Mouse (Mus musculus): ENCODE measurements around the gene Srsf7. TPM values are rescaled to one million over a fixed set of nuclear protein-coding genes. Genes with fewer than 3 reads are reported as not detected.
"Not testable (repeated sequence)": the region's sequence is repeated elsewhere in the genome, so short reads cannot be mapped to it uniquely, and the experiment has no call there.

Srsf7 gene
- 882 and 949 TPM in 2 replicates for polyA plus RNA-seq (2016; fragmentation: Nextera tagmentation; extraction: Ambion mirVana)

DNA sequence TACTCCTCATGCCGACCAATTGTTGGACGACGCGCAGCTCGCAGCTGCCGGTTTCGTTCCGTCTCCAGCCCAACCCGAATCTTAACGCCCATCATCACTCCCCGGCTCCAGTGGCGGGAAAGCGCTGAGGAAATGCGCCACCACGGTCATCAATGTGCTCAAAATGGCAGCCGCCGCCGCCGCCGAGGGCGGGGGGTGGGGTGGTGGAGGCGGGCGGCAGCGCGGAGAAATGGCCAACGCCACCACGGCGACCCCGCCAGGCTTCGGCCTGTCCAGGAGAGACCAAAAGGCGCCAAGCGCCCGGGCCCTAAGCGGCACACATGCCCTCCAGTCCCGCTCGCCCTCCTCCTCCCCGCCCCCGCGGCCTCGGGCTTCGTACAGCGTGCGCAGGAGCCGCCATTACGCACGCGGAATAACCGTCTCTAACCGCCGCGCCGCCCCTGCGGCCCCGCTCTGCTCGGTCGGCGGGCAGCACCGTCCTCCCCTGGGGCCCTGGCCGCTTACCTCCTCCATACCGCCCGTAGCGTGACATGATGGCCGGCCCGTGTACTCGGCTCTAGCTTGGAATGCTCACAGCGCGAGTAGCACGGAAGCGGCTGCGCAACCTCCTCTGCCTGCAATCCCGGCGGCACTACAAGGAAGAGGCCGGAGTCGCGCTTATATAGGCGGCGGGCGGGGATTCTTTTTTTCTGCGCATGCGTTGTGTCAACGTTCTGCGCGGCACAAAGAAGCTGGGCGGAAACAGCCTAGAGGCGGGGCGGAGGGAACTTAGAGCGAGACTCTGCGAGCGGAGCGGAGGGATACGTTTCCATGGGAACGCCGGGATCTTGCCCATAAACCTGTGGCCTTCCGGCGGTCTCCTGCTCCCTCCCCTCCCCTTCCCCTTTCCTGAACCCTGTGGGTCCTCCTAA is at the start of gene Srsf7, which contains the start of gene Ttc39d:
Gene Srsf7, minus strand, starts transcription at position 637 of the 911 bp plus-strand sequence.
Gene Ttc39d, plus strand, starts transcription at position 790 of the 911 bp plus-strand sequence.
- no peaks in the 10 kb centered on the region for H3K9me3 ChIP-seq (replicated peaks)
- peaks cover 8% of the 10 kb centered on the region for H3K4me1 ChIP-seq
- H3K27me3 ChIP-seq (ENCODE audit: low read depth, poor library complexity, severe bottlenecking): no peaks in the 10 kb centered on the region
- H3K36me3 ChIP-seq: peaks cover 41% of the 10 kb centered on the region
- under 1% methylated on average over 93 of the region's 95 CpGs for WGBS
- DNase-seq (ENCODE audit: low spot score): peak; percentile 99
- H3K4me3 ChIP-seq: peak within 1 kb of the TSS; percentile 98
- H3K27ac ChIP-seq: peak within 1 kb of the TSS; percentile 100

- WGBS: 49% methylated on average over 13 of the region's 13 CpGs
- no peak overlapping the region for H3K27ac ChIP-seq
These were observed 48.1 kb upstream of the Srsf7 start for GRCm38 (mm10) chr17:80255208-80255607.

GRCm38 (mm10) chr17:80254421-80254820 is 47.3 kb upstream of the Srsf7 start:
- no peaks in the 10 kb centered on the region for H3K9me3 ChIP-seq (replicated peaks)
- no peaks in the 10 kb centered on the region for H3K27me3 ChIP-seq (ENCODE audit: low read depth, poor library complexity, severe bottlenecking)
- no peak overlapping the region for H3K4me3 ChIP-seq
- 96% methylated on average over 5 of the region's 5 CpGs for WGBS
- no peak overlapping the region for H3K27ac ChIP-seq
- H3K36me3 ChIP-seq: peaks cover 100% of the 10 kb centered on the region
- no peak for DNase-seq (ENCODE audit: low spot score)
- H3K4me1 ChIP-seq: peaks cover 2% of the 10 kb centered on the region; the same call in 1 of the 2 replicates

More at GRCm38 (mm10) chr17:80255208-80255607, 48.1 kb upstream of the Srsf7 start:
- H3K36me3 ChIP-seq: peaks cover 99% of the 10 kb centered on the region
- no peak for DNase-seq (ENCODE audit: low spot score)
- peaks cover 2% of the 10 kb centered on the region; the same call in 1 of the 2 replicates for H3K4me1 ChIP-seq
- H3K27me3 ChIP-seq (ENCODE audit: low read depth, poor library complexity, severe bottlenecking): no peaks in the 10 kb centered on the region
- no peaks in the 10 kb centered on the region for H3K9me3 ChIP-seq (replicated peaks)
- H3K4me3 ChIP-seq: no peak overlapping the region

DNA sequence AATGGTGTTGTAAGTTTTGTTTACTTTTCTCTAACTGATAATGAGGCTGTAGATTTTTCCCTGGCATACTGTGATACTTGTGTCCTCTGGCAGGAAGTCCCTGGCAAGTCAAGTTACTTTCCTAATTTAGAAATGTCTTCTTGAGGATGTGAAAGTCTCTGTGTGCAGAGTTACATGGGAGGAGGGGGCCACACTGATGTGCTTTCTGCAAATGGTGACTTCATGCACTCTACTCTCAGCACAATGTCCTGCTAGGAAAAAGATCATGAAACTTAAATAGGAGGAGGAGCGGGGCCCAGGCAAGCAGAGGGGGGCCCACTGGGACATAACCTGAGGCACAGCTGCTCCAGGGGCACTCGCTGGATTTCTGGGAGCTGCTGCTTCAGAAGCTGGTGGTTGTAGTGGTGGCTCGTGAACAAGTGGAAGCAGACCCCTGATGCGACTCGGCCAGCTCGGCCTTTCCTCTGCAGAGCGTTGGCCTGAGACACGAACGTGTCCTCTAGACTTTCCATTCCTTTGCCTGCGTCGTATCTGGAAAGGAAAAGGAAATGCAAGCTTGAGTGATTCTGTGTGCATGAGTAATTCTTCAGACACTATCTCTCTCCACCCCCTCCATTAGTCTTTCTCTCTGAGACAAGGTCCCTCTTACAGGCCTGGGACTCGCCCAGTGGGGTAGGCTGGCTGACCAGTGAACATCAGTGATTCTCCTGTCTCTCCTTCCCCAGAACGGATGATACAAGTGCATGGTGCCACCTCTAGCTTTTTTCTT is 45.8 kb upstream of the Srsf7 start:
- no peak for DNase-seq (ENCODE audit: low spot score)
- Histone ChIP-seq H3K9me3 (replicated peaks) (no peaks in the 10 kb centered on the region), H3K4me1 (peaks cover 2% of the 10 kb centered on the region; the same call in 1 of the 2 replicates), H3K27me3 (ENCODE audit: low read depth, poor library complexity, severe bottlenecking) (no peaks in the 10 kb centered on the region), H3K4me3 (no peak overlapping the region), H3K36me3 (peaks cover 100% of the 10 kb centered on the region), H3K27ac (no peak overlapping the region)
- WGBS: 89% methylated on average over 13 of the region's 13 CpGs

DNA sequence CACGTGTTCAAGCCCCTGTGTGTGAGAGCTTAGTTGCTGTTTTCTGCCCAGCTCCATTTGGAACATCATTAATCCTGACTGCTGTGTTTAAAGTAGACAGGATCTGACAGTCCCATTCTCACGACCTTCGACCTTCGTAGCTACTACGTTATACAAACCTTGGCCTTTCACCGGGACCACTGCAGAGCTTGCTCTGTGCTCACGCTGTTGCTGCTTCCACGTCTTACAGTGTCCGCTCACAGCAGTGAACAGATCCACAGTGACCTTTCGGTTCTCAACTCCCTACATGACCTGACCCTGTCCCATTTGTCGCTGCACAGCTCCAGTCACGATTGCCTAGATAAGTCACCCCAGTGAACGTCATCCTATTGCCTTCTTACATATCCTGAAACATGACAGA is 36.0 kb upstream of the Srsf7 start:
- no peak overlapping the region for H3K4me3 ChIP-seq
- H3K9me3 ChIP-seq (replicated peaks): no peaks in the 10 kb centered on the region
- peaks cover 98% of the 10 kb centered on the region for H3K36me3 ChIP-seq
- no peak overlapping the region for H3K27ac ChIP-seq
- no peaks in the 10 kb centered on the region for H3K27me3 ChIP-seq (ENCODE audit: low read depth, poor library complexity, severe bottlenecking)
- WGBS: 52% methylated on average over 13 of the region's 13 CpGs
- no peaks in the 10 kb centered on the region for H3K4me1 ChIP-seq
- no peak for DNase-seq (ENCODE audit: low spot score)

- Histone ChIP-seq H3K9me3 (replicated peaks) (no peaks in the 10 kb centered on the region), H3K27ac (no peak overlapping the region), H3K4me3 (no peak overlapping the region), H3K4me1 (no peaks in the 10 kb centered on the region), H3K27me3 (ENCODE audit: low read depth, poor library complexity, severe bottlenecking) (no peaks in the 10 kb centered on the region), H3K36me3 (peaks cover 94% of the 10 kb centered on the region)
- 93% methylated on average over 9 of the region's 9 CpGs for WGBS
- DNase-seq (ENCODE audit: low spot score): no peak
These were observed 34.5 kb upstream of the Srsf7 start for GRCm38 (mm10) chr17:80241594-80241993.

GRCm38 (mm10) chr17:80237475-80237874 is 30.4 kb upstream of the Srsf7 start:
- peaks cover 56% of the 10 kb centered on the region for H3K36me3 ChIP-seq
- H3K27ac ChIP-seq: no peak overlapping the region
- H3K27me3 ChIP-seq (ENCODE audit: low read depth, poor library complexity, severe bottlenecking): no peaks in the 10 kb centered on the region
- DNase-seq (ENCODE audit: low spot score): no peak
- H3K9me3 ChIP-seq (replicated peaks): no peaks in the 10 kb centered on the region
- WGBS: 89% methylated on average over 5 of the region's 5 CpGs
- no peak overlapping the region for H3K4me3 ChIP-seq
- no peaks in the 10 kb centered on the region for H3K4me1 ChIP-seq

DNA sequence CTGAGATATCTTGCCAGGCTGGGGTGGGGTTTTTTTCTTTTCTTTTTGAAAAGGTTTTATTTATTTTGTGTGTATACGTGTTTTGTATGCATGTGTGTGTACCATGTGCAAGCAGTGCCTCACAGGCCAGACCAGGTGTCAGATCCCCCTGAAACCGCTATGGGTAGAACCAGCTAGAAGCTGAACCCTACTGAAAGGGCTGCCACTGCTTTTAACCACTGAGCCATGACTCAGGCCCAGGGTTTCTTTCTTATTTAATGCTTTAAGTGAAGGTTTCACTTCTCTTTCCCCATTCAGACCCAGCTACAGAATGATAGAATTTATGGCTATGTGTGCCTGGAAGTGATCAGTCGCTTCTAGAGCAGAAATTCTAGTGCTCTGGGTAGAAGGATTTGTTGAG is 29.7 kb upstream of the Srsf7 start:
- Histone ChIP-seq H3K9me3 (replicated peaks) (no peaks in the 10 kb centered on the region), H3K27me3 (ENCODE audit: low read depth, poor library complexity, severe bottlenecking) (no peaks in the 10 kb centered on the region), H3K27ac (no peak overlapping the region), H3K4me1 (no peaks in the 10 kb centered on the region), H3K4me3 (no peak overlapping the region), H3K36me3 (peaks cover 49% of the 10 kb centered on the region)
- 94% methylated on average over 3 of the region's 3 CpGs for WGBS
- no peak for DNase-seq (ENCODE audit: low spot score)

- no peaks in the 10 kb centered on the region for H3K27me3 ChIP-seq (ENCODE audit: low read depth, poor library complexity, severe bottlenecking)
- H3K9me3 ChIP-seq (replicated peaks): no peaks in the 10 kb centered on the region
- DNase-seq (ENCODE audit: low spot score): no peak
- peaks cover 41% of the 10 kb centered on the region for H3K36me3 ChIP-seq
- no peaks in the 10 kb centered on the region for H3K4me1 ChIP-seq
- H3K4me3 ChIP-seq: no peak overlapping the region
- WGBS: 88% methylated on average over 3 of the region's 3 CpGs
- no peak overlapping the region for H3K27ac ChIP-seq
These were observed 28.4 kb upstream of the Srsf7 start for GRCm38 (mm10) chr17:80235477-80235876.

- H3K4me3 ChIP-seq: no peak overlapping the region
- no peak for DNase-seq (ENCODE audit: low spot score)
- no peaks in the 10 kb centered on the region for H3K27me3 ChIP-seq (ENCODE audit: low read depth, poor library complexity, severe bottlenecking)
- no peaks in the 10 kb centered on the region for H3K4me1 ChIP-seq
- peaks cover 37% of the 10 kb centered on the region for H3K36me3 ChIP-seq
- no peaks in the 10 kb centered on the region for H3K9me3 ChIP-seq (replicated peaks)
- H3K27ac ChIP-seq: no peak overlapping the region
- 92% methylated on average over 7 of the region's 7 CpGs for WGBS
These were observed 27.3 kb upstream of the Srsf7 start for GRCm38 (mm10) chr17:80234376-80234775.

GRCm38 (mm10) chr17:80233844-80234243 is 26.7 kb upstream of the Srsf7 start:
- DNase-seq (ENCODE audit: low spot score): no peak
- no peaks in the 10 kb centered on the region for H3K9me3 ChIP-seq (replicated peaks)

DNA sequence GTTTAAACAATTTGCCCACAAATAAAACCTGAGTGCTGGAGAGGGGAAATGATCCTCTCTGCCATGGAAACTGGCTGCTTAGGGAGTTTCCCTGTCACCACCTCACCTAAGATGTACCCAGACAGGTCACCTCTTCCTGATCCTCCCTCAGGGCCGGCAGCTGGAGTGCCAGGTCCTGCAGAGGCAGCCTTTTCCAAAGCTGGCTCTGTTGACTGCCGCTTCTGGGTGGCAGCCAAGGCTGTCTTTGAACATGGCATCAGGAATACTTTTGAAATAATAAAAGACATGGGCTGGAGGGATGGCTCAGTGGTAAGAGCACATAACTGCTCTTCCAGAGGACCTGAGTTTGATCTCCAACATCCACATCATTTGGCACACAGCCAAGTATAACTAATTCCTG is 22.3 kb upstream of the Srsf7 start:
- no peaks in the 10 kb centered on the region for H3K9me3 ChIP-seq (replicated peaks)

More at GRCm38 (mm10) chr17:80233844-80234243, 26.7 kb upstream of the Srsf7 start:
- no peaks in the 10 kb centered on the region for H3K27me3 ChIP-seq (ENCODE audit: low read depth, poor library complexity, severe bottlenecking)
- H3K36me3 ChIP-seq: peaks cover 37% of the 10 kb centered on the region
- no peak overlapping the region for H3K4me3 ChIP-seq
- WGBS: 92% methylated on average over 5 of the region's 5 CpGs
- H3K4me1 ChIP-seq: no peaks in the 10 kb centered on the region
- H3K27ac ChIP-seq: no peak overlapping the region

DNA sequence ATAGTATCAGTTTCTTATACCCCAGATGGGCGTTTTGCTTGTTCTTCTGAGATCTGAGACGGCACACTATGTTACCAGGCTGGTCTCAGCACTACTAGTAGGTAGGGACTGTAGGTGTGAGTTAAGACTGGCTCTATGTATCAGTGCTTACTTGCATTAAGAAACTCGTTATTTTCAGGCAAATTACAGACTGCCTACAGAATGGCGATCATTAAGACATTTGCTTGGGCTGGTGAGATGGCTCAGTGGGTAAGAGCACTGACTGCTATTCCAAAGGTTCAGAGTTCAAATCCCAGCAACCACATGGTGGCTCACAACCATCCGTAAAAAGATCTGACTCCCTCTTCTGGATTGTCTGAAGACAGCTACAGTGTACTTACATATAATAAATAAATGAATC is 18.0 kb upstream of the Srsf7 start:
- not testable (repeated sequence) for H3K9me3 ChIP-seq (replicated peaks); H3K4me1 ChIP-seq; H3K27me3 ChIP-seq (ENCODE audit: low read depth, poor library complexity, severe bottlenecking); DNase-seq (ENCODE audit: low spot score)
- WGBS: 57% methylated on average over 5 of the region's 5 CpGs
- Histone ChIP-seq H3K4me3 (peak overlapping the region; percentile 68), H3K36me3 (peaks cover 29% of the 10 kb centered on the region), H3K27ac (peak overlapping the region; percentile 89)

More for the DNA sequence above, 22.3 kb upstream of the Srsf7 start:
- H3K36me3 ChIP-seq: peaks cover 34% of the 10 kb centered on the region
- H3K27ac ChIP-seq: no peak overlapping the region
- H3K4me3 ChIP-seq: no peak overlapping the region
- H3K27me3 ChIP-seq (ENCODE audit: low read depth, poor library complexity, severe bottlenecking): no peaks in the 10 kb centered on the region
- DNase-seq (ENCODE audit: low spot score): no peak
- H3K4me1 ChIP-seq: no peaks in the 10 kb centered on the region; the same call in 1 of the 2 replicates
- 98% methylated on average over 2 of the region's 2 CpGs for WGBS

Data from limb, embryonic 10.5 days (tissue).